Mouse (Mus musculus) olfactory bulb, adult 2 months (tissue): ENCODE measurements around the gene Trap1a. TPM values are rescaled to one million over a fixed set of nuclear protein-coding genes. Genes with fewer than 3 reads are reported as not detected.
"Not testable (repeated sequence)": the region's sequence is repeated elsewhere in the genome, so short reads cannot be mapped to it uniquely, and the experiment has no call there.

Source experiments
- H3K27ac ChIP-seq: fragments of 200-500 bp; 2 replicates; pipeline ENCODE4 v1.5.1; 2012; ENCODE audit warnings: low read depth, low read length; ENCODE audit not compliant: insufficient read depth
- H3K4me1 ChIP-seq: fragments of 200-500 bp; 2 replicates; pipeline ENCODE4 v1.6.1; 2012; ENCODE audit warnings: low read length; ENCODE audit not compliant: control insufficient read depth, insufficient read depth
- H3K4me3 ChIP-seq: fragments of 200-500 bp; 2 replicates; pipeline ENCODE4 v1.5.1; 2012; ENCODE audit warnings: mild to moderate bottlenecking, low read depth, low read length, moderate library complexity; ENCODE audit not compliant: insufficient read depth
- CTCF ChIP-seq: fragments of 200-500 bp; IDR thresholded peaks from 2 replicates; pipeline ENCODE4 v1.5.1; 2012; ENCODE audit warnings: low read depth, mild to moderate bottlenecking, low read length, moderate library complexity; ENCODE audit not compliant: insufficient read depth
- POLR2A ChIP-seq: fragments of 200-500 bp; IDR thresholded peaks from 2 replicates; pipeline ENCODE4 v1.6.1; 2012; ENCODE audit warnings: mild to moderate bottlenecking, low read depth, low read length, moderate library complexity; ENCODE audit not compliant: insufficient read depth
- WGBS: fragments of 180-500 bp; shearing (Covaris S2); methylation state at CpG from one replicate; pipeline ENCODE4 v1.1.7; 2018; 5-methylcytosine and 5-hydroxymethylcytosine counted together
- polyA plus RNA-seq: library from polyadenylated mRNA; stranded (reverse); fragments of >200 nt; gene quantifications from 2 replicates; pipeline ENCODE4 v1.2.4, GENCODE M21; 2012; ENCODE audit warnings: low replicate concordance; ENCODE audit not compliant: missing spikeins, insufficient read depth, insufficient read length

Trap1a gene
- not detected in 2 replicates for polyA plus RNA-seq

- WGBS: 93% methylated on average over 24 of the region's 24 CpGs
- Histone ChIP-seq H3K4me3 (no peak within 1 kb of the TSS), H3K4me1 (no peaks in the 10 kb centered on the region), H3K27ac (no peak within 1 kb of the TSS)
- no peak for TF ChIP-seq POLR2A
- no peak for TF ChIP-seq CTCF
Measured at GRCm38 (mm10) chrX:139333263-139333994, at the start of gene Trap1a. Gene Trap1a, plus strand, starts transcription at chrX:139333683.

DNA sequence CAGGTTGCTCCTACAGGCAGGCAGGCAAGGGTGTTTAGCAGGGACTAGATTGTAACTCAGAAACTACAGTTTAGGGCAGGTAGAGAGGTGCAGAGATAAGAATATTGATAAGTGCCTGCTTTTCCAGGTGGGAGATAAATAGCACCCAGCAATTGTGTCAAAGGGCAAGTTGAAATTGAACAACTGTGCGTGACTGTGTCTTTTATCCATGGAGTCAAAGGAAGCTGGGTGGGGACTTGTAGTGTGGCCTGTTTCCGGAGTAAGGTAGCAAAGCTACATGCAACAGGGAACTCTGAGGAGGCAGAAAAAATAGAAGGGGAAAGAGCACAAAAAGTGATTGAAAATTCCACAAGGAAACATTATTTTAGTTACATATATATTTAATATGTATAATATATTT is 40.4 kb upstream of the Trap1a start:
- Histone ChIP-seq H3K4me3 (no peak overlapping the region), H3K27ac (no peak overlapping the region)
- 88% methylated on average over 2 of the region's 2 CpGs for WGBS

GRCm38 (mm10) chrX:139295325-139295724 is 38.2 kb upstream of the Trap1a start:
- TF ChIP-seq CTCF (no peak), POLR2A (no peak)
- WGBS: 51% methylated on average over 1 of the region's 1 CpGs

More for the DNA sequence above, 40.4 kb upstream of the Trap1a start:
- TF ChIP-seq POLR2A: no peak
- no peak for TF ChIP-seq CTCF
- no peaks in the 10 kb centered on the region for H3K4me1 ChIP-seq

DNA sequence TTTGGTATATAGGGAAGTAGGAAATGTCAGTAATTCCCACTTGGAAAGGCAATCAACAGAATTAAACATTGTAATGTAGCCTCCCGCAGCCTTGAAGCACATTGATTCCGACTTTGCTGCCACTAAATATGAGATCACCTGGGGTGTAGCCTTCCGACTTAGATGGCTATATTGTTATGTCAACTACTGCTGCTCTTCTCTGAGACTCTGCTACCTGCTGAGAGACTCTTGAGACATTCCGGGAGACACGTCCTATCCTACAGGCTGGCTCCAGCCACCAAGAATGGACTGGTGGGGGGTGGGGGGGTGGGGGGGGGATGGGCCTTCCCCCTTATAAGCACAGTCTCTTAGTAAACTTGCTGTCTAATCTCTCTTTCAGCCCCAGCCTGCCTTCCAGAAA is 16.1 kb upstream of the Trap1a start:
- 76% methylated on average over 5 of the region's 5 CpGs for WGBS
- H3K4me1 ChIP-seq, H3K27ac ChIP-seq, H3K4me3 ChIP-seq: not testable (repeated sequence)

More at GRCm38 (mm10) chrX:139295325-139295724, 38.2 kb upstream of the Trap1a start:
- H3K4me1 ChIP-seq: no peaks in the 10 kb centered on the region
- H3K4me3 ChIP-seq: no peak overlapping the region
- no peak overlapping the region for H3K27ac ChIP-seq

- TF ChIP-seq CTCF (no peak), POLR2A (no peak)
- Histone ChIP-seq H3K27ac (no peak overlapping the region), H3K4me3 (no peak overlapping the region), H3K4me1 (no peaks in the 10 kb centered on the region)
- 76% methylated on average over 9 of the region's 9 CpGs for whole genome bisulfite sequencing
Measured at GRCm38 (mm10) chrX:139332583-139332982, 900 bp upstream of the Trap1a start.

DNA sequence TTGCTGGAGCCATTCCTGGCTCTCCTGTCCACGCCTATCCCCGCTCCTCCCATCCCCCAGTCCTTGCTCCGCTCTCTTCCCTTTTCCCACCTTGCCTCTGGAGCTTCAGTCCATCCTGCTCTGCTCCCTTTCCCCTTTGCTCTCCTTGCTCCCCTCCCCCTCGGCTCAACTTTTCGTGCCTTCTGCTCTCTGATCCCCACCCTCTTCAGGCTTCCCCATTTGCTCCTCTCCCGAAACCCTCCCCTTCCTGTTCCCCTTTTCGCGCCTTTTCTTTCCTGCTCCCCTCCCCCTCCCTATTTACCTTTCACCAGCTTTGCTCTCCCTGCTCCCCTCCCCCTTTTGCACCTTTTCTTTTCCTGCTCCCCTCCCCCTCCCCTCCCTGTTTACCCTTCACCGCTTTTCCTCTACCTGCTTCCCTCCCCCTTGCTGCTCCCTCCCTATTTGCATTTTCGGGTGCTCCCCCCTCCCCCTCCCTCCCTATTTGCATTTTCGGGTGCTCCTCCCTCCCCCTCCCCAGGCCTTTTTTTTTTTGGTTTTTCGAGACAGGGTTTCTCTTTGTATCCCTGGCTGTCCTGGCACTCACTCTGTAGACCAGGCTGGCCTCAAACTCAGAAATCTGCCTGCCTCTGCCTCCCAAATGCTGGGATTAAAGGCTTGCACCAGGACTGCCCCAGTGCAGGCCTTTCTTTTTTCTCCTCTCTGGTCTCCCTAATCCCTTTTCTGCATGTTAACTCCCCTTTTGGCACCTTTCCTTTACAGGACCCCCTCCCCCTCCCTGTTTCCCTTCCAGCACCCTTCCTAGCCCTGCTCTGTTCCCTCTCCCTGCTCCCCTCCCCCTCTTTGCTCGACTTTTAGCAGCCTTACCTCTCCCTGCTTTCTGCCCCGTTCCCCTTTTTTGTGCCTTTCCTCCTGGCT is 1.3 kb downstream of the Trap1a start:
- TF ChIP-seq CTCF (no peak), POLR2A (no peak)
- no peak overlapping the region for H3K4me3 ChIP-seq
- H3K27ac ChIP-seq: no peak overlapping the region
- no peaks in the 10 kb centered on the region for H3K4me1 ChIP-seq
- WGBS: 85% methylated on average over 14 of the region's 14 CpGs

DNA sequence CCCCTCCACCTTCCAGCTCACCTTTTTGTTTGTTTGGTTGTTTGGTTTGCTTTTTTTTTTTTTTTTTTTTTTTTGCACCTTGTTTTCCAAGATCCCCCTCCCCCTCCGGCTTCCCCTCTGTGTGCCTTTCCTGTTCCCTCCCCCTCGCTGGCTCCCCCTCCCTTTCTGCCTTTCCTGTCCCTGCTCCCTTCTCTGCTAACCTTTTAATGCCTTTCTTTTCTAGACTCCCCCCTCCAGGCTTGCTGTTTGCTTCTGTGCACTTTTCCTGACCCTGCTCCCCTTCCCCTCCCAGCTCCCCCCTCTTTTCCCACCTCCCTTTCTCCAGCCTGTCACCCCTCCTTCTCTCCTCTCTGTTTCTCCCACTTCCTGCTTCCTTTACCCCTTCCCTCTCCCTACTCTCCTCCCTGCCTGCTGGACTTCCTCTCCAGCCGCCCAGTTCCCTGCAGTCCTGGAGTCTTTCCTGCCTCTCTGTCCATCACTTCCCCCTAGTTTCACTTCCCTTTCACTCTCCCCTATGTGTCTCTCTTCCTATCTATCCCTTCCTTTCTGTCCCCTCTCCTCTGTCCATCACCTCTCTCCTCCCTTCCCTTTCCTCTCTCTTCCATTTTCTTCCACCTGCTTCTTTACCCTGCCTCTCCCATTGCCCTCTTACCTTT is 2.1 kb downstream of the Trap1a start:
- H3K4me1 ChIP-seq: no peaks in the 10 kb centered on the region
- no peak overlapping the region for H3K27ac ChIP-seq
- no peak for TF ChIP-seq CTCF
- TF ChIP-seq POLR2A: no peak
- WGBS: 73% methylated on average over 3 of the region's 3 CpGs
- H3K4me3 ChIP-seq: no peak overlapping the region

DNA sequence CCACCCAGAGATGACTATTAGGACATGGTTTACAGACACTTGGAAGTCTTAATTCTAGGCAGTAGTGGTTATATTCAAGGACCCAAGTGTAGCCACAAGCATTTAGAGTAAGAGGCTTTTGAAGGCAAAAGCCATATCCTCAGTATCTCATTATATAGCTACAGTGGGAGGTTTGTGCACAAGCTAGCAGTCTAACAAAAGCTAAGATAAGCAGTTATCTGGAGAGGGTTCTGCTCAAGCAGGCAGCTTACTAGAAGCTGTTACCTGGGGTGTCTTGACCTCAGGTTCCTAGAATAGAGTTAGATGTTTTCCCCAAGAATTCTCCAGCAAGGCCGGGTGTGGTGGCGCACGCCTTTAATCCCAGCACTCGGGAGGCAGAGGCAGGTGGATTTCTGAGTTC is 6.1 kb downstream of the Trap1a start:
- no peaks in the 10 kb centered on the region for H3K4me1 ChIP-seq
- 94% methylated on average over 4 of the region's 4 CpGs for WGBS
- no peak for TF ChIP-seq POLR2A
- TF ChIP-seq CTCF: no peak
- H3K4me3 ChIP-seq: no peak overlapping the region
- H3K27ac ChIP-seq: no peak overlapping the region
